Mouse (Mus musculus) olfactory bulb, adult 2 months (tissue): ENCODE data around the gene Gm4847. TPM values are rescaled to one million over a fixed set of nuclear protein-coding genes. Genes with fewer than 3 reads are reported as not detected.

Experiments used
- H3K27ac ChIP-seq: fragments of 200-500 bp; 2 replicates; pipeline ENCODE4 v1.5.1; 2012; ENCODE audit warnings: low read depth, low read length; ENCODE audit not compliant: insufficient read depth
- H3K4me1 ChIP-seq: fragments of 200-500 bp; 2 replicates; pipeline ENCODE4 v1.6.1; 2012; ENCODE audit warnings: low read length; ENCODE audit not compliant: control insufficient read depth, insufficient read depth
- H3K4me3 ChIP-seq: fragments of 200-500 bp; 2 replicates; pipeline ENCODE4 v1.5.1; 2012; ENCODE audit warnings: mild to moderate bottlenecking, low read depth, low read length, moderate library complexity; ENCODE audit not compliant: insufficient read depth
- CTCF ChIP-seq: fragments of 200-500 bp; IDR thresholded peaks from 2 replicates; pipeline ENCODE4 v1.5.1; 2012; ENCODE audit warnings: low read depth, mild to moderate bottlenecking, low read length, moderate library complexity; ENCODE audit not compliant: insufficient read depth
- POLR2A ChIP-seq: fragments of 200-500 bp; IDR thresholded peaks from 2 replicates; pipeline ENCODE4 v1.6.1; 2012; ENCODE audit warnings: mild to moderate bottlenecking, low read depth, low read length, moderate library complexity; ENCODE audit not compliant: insufficient read depth
- WGBS: fragments of 180-500 bp; shearing (Covaris S2); methylation state at CpG from one replicate; pipeline ENCODE4 v1.1.7; 2018; 5-methylcytosine and 5-hydroxymethylcytosine counted together
- polyA plus RNA-seq: library from polyadenylated mRNA; stranded (reverse); fragments of >200 nt; gene quantifications from 2 replicates; pipeline ENCODE4 v1.2.4, GENCODE M21; 2012; ENCODE audit warnings: low replicate concordance; ENCODE audit not compliant: missing spikeins, insufficient read depth, insufficient read length

The Gm4847 gene
- polyA plus RNA-seq = not detected in 2 replicates

- H3K4me1 ChIP-seq = no peaks in the 10 kb centered on the region
- 94% methylated on average over 2 of the region's 2 CpGs for WGBS
- H3K27ac ChIP-seq = no peak within 1 kb of the TSS
- H3K4me3 ChIP-seq = no peak within 1 kb of the TSS
- TF ChIP-seq POLR2A = no peak
- TF ChIP-seq CTCF = no peak
These were observed at the start of gene Gm4847 for GRCm38 (mm10) chr1:166647593-166647992. Gene Gm4847, minus strand, starts transcription at chr1:166647693.

- TF ChIP-seq CTCF (no peak), POLR2A (no peak)
- 85% methylated on average over 1 of the region's 1 CpGs for WGBS
- no peaks in the 10 kb centered on the region for H3K4me1 ChIP-seq
- no peak within 1 kb of the TSS for H3K27ac ChIP-seq
- no peak within 1 kb of the TSS for H3K4me3 ChIP-seq
These were observed 34.3 kb upstream of the Gm4847 start, which contains the start of gene Fmo9 for GRCm38 (mm10) chr1:166681745-166682144. Gene Fmo9, minus strand, starts transcription at chr1:166681845.

- Histone ChIP-seq H3K4me1 (no peaks in the 10 kb centered on the region), H3K27ac (no peak overlapping the region), H3K4me3 (no peak overlapping the region)
- TF ChIP-seq CTCF (no peak), POLR2A (no peak)
- WGBS = 89% methylated on average over 5 of the region's 5 CpGs
These were observed 21.8 kb upstream of the Gm4847 start for GRCm38 (mm10) chr1:166669264-166669663.

GRCm38 (mm10) chr1:166660800-166661199 lies 13.3 kb upstream of the Gm4847 start:
- 89% methylated on average over 8 of the region's 8 CpGs for WGBS
- H3K27ac ChIP-seq = no peak overlapping the region
- H3K4me3 ChIP-seq = no peak overlapping the region
- no peaks in the 10 kb centered on the region for H3K4me1 ChIP-seq
- TF ChIP-seq POLR2A = no peak
- TF ChIP-seq CTCF = no peak

Other genes with a start within 250 kb of the Gm4847 start
- gene Pogk, start 237.8 kb downstream of the Gm4847 start, polyA plus RNA-seq = 198 TPM in 1 of 2 replicates, not detected in the other
- not detected in 2 replicates for gene Gm4846, start 150.1 kb downstream of the Gm4847 start, polyA plus RNA-seq
- gene Fmo9, start 34.2 kb upstream of the Gm4847 start, polyA plus RNA-seq = not detected in 2 replicates